Mouse (Mus musculus) small intestine, adult 2 months (tissue): ENCODE data around the gene Syt15. TPM values are rescaled to one million over a fixed set of nuclear protein-coding genes. Genes with fewer than 3 reads are reported as not detected.
"Not testable (repeated sequence)": the region's sequence is repeated elsewhere in the genome, so short reads cannot be mapped to it uniquely, and the experiment has no call there.

Source experiments
- H3K27ac ChIP-seq: fragments of 200-500 bp; 2 replicates; pipeline ENCODE4 v1.5.1; 2012; ENCODE audit warnings: low read depth, low read length, control low read depth, inconsistent platforms; ENCODE audit not compliant: insufficient read depth
- H3K27me3 ChIP-seq: fragments of 200-500 bp; 2 replicates; pipeline ENCODE4 v1.6.1; 2012; ENCODE audit warnings: mild to moderate bottlenecking, moderate library complexity, low read length, inconsistent platforms; ENCODE audit not compliant: control insufficient read depth, insufficient read depth
- H3K36me3 ChIP-seq: fragments of 200-500 bp; 2 replicates; pipeline ENCODE4 v1.6.1; 2012; ENCODE audit warnings: mild to moderate bottlenecking, low read length, control low read depth, inconsistent platforms; ENCODE audit not compliant: control insufficient read depth, insufficient read depth
- H3K4me1 ChIP-seq: fragments of 200-500 bp; 2 replicates; pipeline ENCODE4 v1.6.1; 2012; ENCODE audit warnings: low read length, inconsistent platforms, mixed read lengths; ENCODE audit not compliant: control insufficient read depth, insufficient read depth, insufficient read length
- H3K4me3 ChIP-seq: fragments of 200-500 bp; 2 replicates; pipeline ENCODE4 v1.5.1; 2012; ENCODE audit warnings: low read depth, mild to moderate bottlenecking, control low read depth, inconsistent platforms, low read length, moderate library complexity
- CTCF ChIP-seq: fragments of 200-500 bp; IDR thresholded peaks from 2 replicates; pipeline ENCODE4 v1.5.1; 2012; ENCODE audit warnings: low read depth, mild to moderate bottlenecking, control low read depth, inconsistent platforms, low read length, moderate library complexity, mixed read lengths; ENCODE audit not compliant: insufficient replicate concordance, insufficient read length; ENCODE audit errors: extremely low read depth
- POLR2A ChIP-seq: fragments of 200-500 bp; IDR thresholded peaks from 2 replicates; pipeline ENCODE4 v1.6.1; 2012; ENCODE audit warnings: low read depth, mild to moderate bottlenecking, control low read depth, inconsistent platforms, low read length, moderate library complexity
- WGBS: fragments of 180-500 bp; shearing (Covaris S2); methylation state at CpG from one replicate; pipeline ENCODE4 v1.1.7; 2018; 5-methylcytosine and 5-hydroxymethylcytosine counted together
- polyA plus RNA-seq: library from polyadenylated mRNA; depleted of rRNA; stranded (reverse); fragments of >200 nt; gene quantifications from 2 replicates; pipeline ENCODE4 v1.2.3, GENCODE M21; 2012

Syt15 gene
- polyA plus RNA-seq, 1 experiment = 3.2 TPM

- WGBS = 69% methylated on average over 10 of the region's 10 CpGs
- no peak for TF ChIP-seq POLR2A
- TF ChIP-seq CTCF = no peak
- H3K27ac ChIP-seq = no peak overlapping the region
- no peaks in the 10 kb centered on the region for H3K4me1 ChIP-seq
- H3K27me3 ChIP-seq = no peaks in the 10 kb centered on the region
- H3K4me3 ChIP-seq = no peak overlapping the region
- 0 out of 2 replicates have a peak, but pooled peaks cover 1% of the 10 kb centered on the region for H3K36me3 ChIP-seq
Observed at GRCm38 (mm10) chr14:34240263-34240662, 20.9 kb downstream of the Syt15 start.

GRCm38 (mm10) chr14:34240676-34241075 lies 21.3 kb downstream of the Syt15 start:
- Histone ChIP-seq H3K4me3 (no peak overlapping the region), H3K36me3 (0 out of 2 replicates have a peak, but pooled peaks cover 1% of the 10 kb centered on the region), H3K4me1 (no peaks in the 10 kb centered on the region), H3K27me3 (no peaks in the 10 kb centered on the region), H3K27ac (no peak overlapping the region)
- TF ChIP-seq POLR2A (no peak), CTCF (no peak)
- WGBS = 39% methylated on average over 6 of the region's 6 CpGs

GRCm38 (mm10) chr14:34252470-34253145 lies 33.2 kb downstream of the Syt15 start:
- Histone ChIP-seq H3K27ac (no peak overlapping the region; the same call in 1 of the 2 replicates), H3K4me3 (no peak overlapping the region), H3K36me3 (no peaks in the 10 kb centered on the region), H3K27me3 (no peaks in the 10 kb centered on the region), H3K4me1 (peaks cover 3% of the 10 kb centered on the region; the same call in 1 of the 2 replicates)
- 47% methylated on average over 6 of the region's 6 CpGs for WGBS
- TF ChIP-seq POLR2A (no peak), CTCF (no peak)

GRCm38 (mm10) chr14:34253261-34253660 lies 33.9 kb downstream of the Syt15 start:
- H3K27ac ChIP-seq = peak overlapping the region; percentile 65; the same call in 1 of the 2 replicates
- no peak for TF ChIP-seq POLR2A
- TF ChIP-seq CTCF = no peak
- WGBS = 76% methylated on average over 4 of the region's 4 CpGs
- peaks cover 3% of the 10 kb centered on the region; the same call in 1 of the 2 replicates for H3K4me1 ChIP-seq
- H3K36me3 ChIP-seq = no peaks in the 10 kb centered on the region
- H3K27me3 ChIP-seq = no peaks in the 10 kb centered on the region
- no peak overlapping the region for H3K4me3 ChIP-seq

- 73% methylated on average over 3 of the region's 3 CpGs for WGBS
- not testable (repeated sequence) for H3K4me1 ChIP-seq, H3K36me3 ChIP-seq, H3K4me3 ChIP-seq, H3K27me3 ChIP-seq, H3K27ac ChIP-seq
Observed at GRCm38 (mm10) chr14:34258525-34258924, 39.1 kb downstream of the Syt15 start.

- no peaks in the 10 kb centered on the region for H3K4me1 ChIP-seq
- TF ChIP-seq POLR2A = no peak
- TF ChIP-seq CTCF = no peak
- no peaks in the 10 kb centered on the region for H3K27me3 ChIP-seq
- H3K4me3 ChIP-seq = no peak overlapping the region
- WGBS = 72% methylated on average over 9 of the region's 9 CpGs
- H3K36me3 ChIP-seq = peaks cover 3% of the 10 kb centered on the region
- H3K27ac ChIP-seq = no peak overlapping the region; the same call in 1 of the 2 replicates
Observed at GRCm38 (mm10) chr14:34268046-34268445, 48.7 kb downstream of the Syt15 start.

- Histone ChIP-seq H3K27ac (no peak overlapping the region), H3K36me3 (peaks cover 3% of the 10 kb centered on the region), H3K4me3 (no peak overlapping the region), H3K27me3 (no peaks in the 10 kb centered on the region), H3K4me1 (peaks cover 4% of the 10 kb centered on the region; the same call in 1 of the 2 replicates)
- TF ChIP-seq POLR2A (no peak), CTCF (no peak)
- 32% methylated on average over 2 of the region's 2 CpGs for WGBS
Observed at GRCm38 (mm10) chr14:34273280-34273679, 53.9 kb downstream of the Syt15 start.
